Mouse (Mus musculus): ENCODE data around the gene Cd59a. TPM values are rescaled to one million over a fixed set of nuclear protein-coding genes. Genes with fewer than 3 reads are reported as not detected.
A peak's percentile ranks its signal among the peaks of the same experiment; 100 is the strongest.
"Not testable (repeated sequence)": the region's sequence is repeated elsewhere in the genome, so short reads cannot be mapped to it uniquely, and the experiment has no call there.

The Cd59a gene
- total RNA-seq, 2 experiments from 2014 or later, result 13.3 to 18.3 TPM

- DNase-seq (ENCODE audit: low spot score in 2 of 2), result no peak
Observed at GRCm38 (mm10) chr2:104099946-104100345, 4.3 kb downstream of the Cd59a start.

- no peak for DNase-seq (ENCODE audit: low spot score in 2 of 2)
Observed at GRCm38 (mm10) chr2:104104800-104105199, 9.2 kb downstream of the Cd59a start.

- not testable (repeated sequence) for DNase-seq (ENCODE audit: low spot score in 2 of 2)
Observed at GRCm38 (mm10) chr2:104109021-104109420, 13.4 kb downstream of the Cd59a start.

GRCm38 (mm10) chr2:104109528-104109927 lies 13.9 kb downstream of the Cd59a start:
- peak in 1 of 2 experiments; percentile 3 for DNase-seq (ENCODE audit: low spot score in 2 of 2)

- peak in 1 of 2 experiments; percentile 2 for DNase-seq (ENCODE audit: low spot score in 2 of 2)
Observed at GRCm38 (mm10) chr2:104110031-104110430, 14.4 kb downstream of the Cd59a start.

GRCm38 (mm10) chr2:104111170-104111797 lies 15.7 kb downstream of the Cd59a start:
- not testable (repeated sequence) for DNase-seq (ENCODE audit: low spot score in 2 of 2)

GRCm38 (mm10) chr2:104113563-104113962 lies 18.0 kb downstream of the Cd59a start:
- not testable (repeated sequence) for DNase-seq (ENCODE audit: low spot score in 2 of 2)

GRCm38 (mm10) chr2:104114898-104115297 lies 19.3 kb downstream of the Cd59a start:
- no peak for DNase-seq (ENCODE audit: low spot score in 2 of 2)

GRCm38 (mm10) chr2:104117173-104117572 lies 21.6 kb downstream of the Cd59a start:
- DNase-seq (ENCODE audit: low spot score in 2 of 2), result not testable (repeated sequence)

- no peak for DNase-seq (ENCODE audit: low spot score in 2 of 2)
Observed at GRCm38 (mm10) chr2:104119097-104119496, 23.5 kb downstream of the Cd59a start.

- DNase-seq (ENCODE audit: low spot score in 2 of 2), result no peak
Observed at GRCm38 (mm10) chr2:104120312-104120711, 24.7 kb downstream of the Cd59a start.

- DNase-seq (ENCODE audit: low spot score in 2 of 2), result no peak
Observed at GRCm38 (mm10) chr2:104121681-104122504, 26.3 kb downstream of the Cd59a start.

GRCm38 (mm10) chr2:104122505-104123378 lies 27.1 kb downstream of the Cd59a start, which contains the start of gene A930018P22Rik:
TSS of gene A930018P22Rik (plus strand) at chr2:104122769.
- DNase-seq (ENCODE audit: low spot score in 2 of 2), result peak; percentile 82 to 91

- no peak for DNase-seq (ENCODE audit: low spot score in 2 of 2)
Observed at GRCm38 (mm10) chr2:104123540-104123939, 27.9 kb downstream of the Cd59a start.

- DNase-seq (ENCODE audit: low spot score in 2 of 2), result no peak
Observed at GRCm38 (mm10) chr2:104124071-104124470, 28.5 kb downstream of the Cd59a start.

GRCm38 (mm10) chr2:104128803-104129531 lies 33.4 kb downstream of the Cd59a start:
- DNase-seq (ENCODE audit: low spot score in 2 of 2), result no peak

- DNase-seq (ENCODE audit: low spot score in 2 of 2), result no peak
Observed at GRCm38 (mm10) chr2:104130165-104130564, 34.6 kb downstream of the Cd59a start.

GRCm38 (mm10) chr2:104130969-104131368 lies 35.4 kb downstream of the Cd59a start:
- peak in 1 of 2 experiments; percentile 41 for DNase-seq (ENCODE audit: low spot score in 2 of 2)

GRCm38 (mm10) chr2:104132266-104132859 lies 36.8 kb downstream of the Cd59a start:
- DNase-seq (ENCODE audit: low spot score in 2 of 2), result no peak

Data from gastrocnemius, postnatal 4 days (tissue).